Mouse (Mus musculus) heart, adult 2 months (tissue): ENCODE results near the gene Brf1.

Experiments
- CTCF ChIP-seq: fragments of 200-600 bp; IDR thresholded peaks from 2 replicates; pipeline ENCODE4 v1.8.1; 2022; ENCODE audit warnings: antibody characterized with exemption, mild to moderate bottlenecking, moderate library complexity
- EP300 ChIP-seq: fragments of 200-500 bp; IDR thresholded peaks from 2 replicates; pipeline ENCODE4 v1.6.1; 2011; ENCODE audit warnings: low read depth, low read length, control low read depth; ENCODE audit not compliant: insufficient read depth
- POLR2A ChIP-seq: fragments of 200-500 bp; IDR thresholded peaks from 2 replicates; pipeline ENCODE4 v1.6.1; 2011; ENCODE audit warnings: mild to moderate bottlenecking, low read depth, low read length, control low read depth; ENCODE audit not compliant: insufficient read depth

GRCm38 (mm10) chr12:113028898-113029297 is 28.4 kb upstream of the Brf1 start:
- TF ChIP-seq CTCF (no peak), POLR2A (no peak), EP300 (0 out of 2 replicates have a peak, but pooled peaks have one; percentile 37)
